Mouse (Mus musculus): ENCODE data around the gene Atg16l2. TPM values are rescaled to one million over a fixed set of nuclear protein-coding genes. Genes with fewer than 3 reads are reported as not detected.

Gene Atg16l2
- polyA plus RNA-seq, 1 experiment, result 11.0 TPM

GRCm38 (mm10) chr7:101341405-101341804, 39.4 kb upstream of the Atg16l2 start:
- Histone ChIP-seq H3K4me3 (ENCODE audit: low read depth, low read length) (no peak overlapping the region), H3K36me3 (ENCODE audit: control insufficient read depth, insufficient read depth, low read length) (peaks cover 53% of the 10 kb centered on the region), H3K27ac (ENCODE audit: insufficient read depth, low read depth, low read length) (no peak overlapping the region), H3K4me1 (ENCODE audit: control insufficient read depth, insufficient read depth, insufficient read length, low read length) (no peaks in the 10 kb centered on the region; the same call in 1 of the 2 replicates), H3K27me3 (ENCODE audit: control insufficient read depth, insufficient read depth, low read length) (no peaks in the 10 kb centered on the region)
- TF ChIP-seq POLR2A (IDR thresholded peaks at IDR 0.05; ENCODE audit: low read depth, low read length), result no peak
- TF ChIP-seq CTCF (IDR thresholded peaks at IDR 0.05; ENCODE audit: extremely low read depth, insufficient read length, insufficient replicate concordance, low read depth, low read length), result no peak
- 48% methylated on average over 6 of the region's 6 CpGs for WGBS

DNA sequence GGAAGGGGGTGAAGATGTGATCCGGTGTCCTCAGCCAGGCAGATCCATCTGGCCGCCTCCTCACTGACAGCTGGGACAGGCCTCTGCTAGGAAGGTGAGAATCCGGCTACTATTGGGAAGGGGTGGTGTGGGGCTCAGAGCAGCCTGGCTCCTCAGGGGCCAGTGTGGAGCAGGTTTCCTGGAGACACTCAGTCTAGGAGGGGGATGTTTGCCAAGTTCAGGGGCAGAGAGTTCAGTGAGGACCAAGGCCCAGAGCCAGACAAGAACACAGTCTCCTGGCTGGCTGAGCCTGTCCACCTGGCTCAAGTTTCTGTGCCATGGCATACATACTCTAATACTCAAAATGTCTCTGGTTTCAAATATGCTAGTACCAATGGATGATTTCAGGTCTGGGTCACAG, 35.4 kb upstream of the Atg16l2 start:
- 91% methylated on average over 3 of the region's 3 CpGs for WGBS

GRCm38 (mm10) chr7:101336686-101337085, 34.6 kb upstream of the Atg16l2 start:
- Histone ChIP-seq H3K4me3 (ENCODE audit: low read depth, low read length) (no peak overlapping the region), H3K4me1 (ENCODE audit: control insufficient read depth, insufficient read depth, insufficient read length, low read length) (no peaks in the 10 kb centered on the region; the same call in 1 of the 2 replicates), H3K27ac (ENCODE audit: insufficient read depth, low read depth, low read length) (no peak overlapping the region), H3K27me3 (ENCODE audit: control insufficient read depth, insufficient read depth, low read length) (no peaks in the 10 kb centered on the region), H3K36me3 (ENCODE audit: control insufficient read depth, insufficient read depth, low read length) (peaks cover 31% of the 10 kb centered on the region)
- WGBS, result 80% methylated on average over 3 of the region's 3 CpGs
- TF ChIP-seq CTCF (IDR thresholded peaks at IDR 0.05; ENCODE audit: extremely low read depth, insufficient read length, insufficient replicate concordance, low read depth, low read length) (no peak), POLR2A (IDR thresholded peaks at IDR 0.05; ENCODE audit: low read depth, low read length) (no peak)

More for the DNA sequence above, 35.4 kb upstream of the Atg16l2 start:
- Histone ChIP-seq H3K36me3 (ENCODE audit: control insufficient read depth, insufficient read depth, low read length) (peaks cover 32% of the 10 kb centered on the region), H3K27me3 (ENCODE audit: control insufficient read depth, insufficient read depth, low read length) (no peaks in the 10 kb centered on the region), H3K4me3 (ENCODE audit: low read depth, low read length) (no peak overlapping the region), H3K4me1 (ENCODE audit: control insufficient read depth, insufficient read depth, insufficient read length, low read length) (no peaks in the 10 kb centered on the region; the same call in 1 of the 2 replicates), H3K27ac (ENCODE audit: insufficient read depth, low read depth, low read length) (no peak overlapping the region)
- TF ChIP-seq POLR2A (IDR thresholded peaks at IDR 0.05; ENCODE audit: low read depth, low read length) (no peak), CTCF (IDR thresholded peaks at IDR 0.05; ENCODE audit: extremely low read depth, insufficient read length, insufficient replicate concordance, low read depth, low read length) (no peak)

DNA sequence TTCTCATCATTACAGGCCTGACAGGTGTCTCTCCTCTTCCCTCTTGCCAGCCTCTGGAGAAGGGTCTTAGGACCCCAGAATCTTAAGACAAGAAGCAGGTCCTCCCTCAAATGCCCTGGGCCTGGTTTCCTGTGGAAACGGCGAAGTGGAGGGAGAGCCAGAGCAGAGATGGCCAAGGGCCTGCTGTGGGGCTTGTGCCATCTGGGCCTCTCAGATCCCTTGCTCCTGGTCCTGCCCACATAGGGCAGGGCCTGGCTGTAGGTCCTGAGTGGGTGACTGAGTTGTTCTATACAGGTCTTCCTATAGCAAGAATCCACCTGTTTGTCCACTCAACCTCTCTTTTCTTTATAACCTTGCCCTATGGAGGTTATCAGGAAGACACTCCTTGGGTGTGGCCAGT, 33.2 kb upstream of the Atg16l2 start:
- 74% methylated on average over 2 of the region's 2 CpGs for WGBS
- no peaks in the 10 kb centered on the region; the same call in 1 of the 2 replicates for H3K4me1 ChIP-seq (ENCODE audit: control insufficient read depth, insufficient read depth, insufficient read length, low read length)
- no peak overlapping the region for H3K4me3 ChIP-seq (ENCODE audit: low read depth, low read length)
- no peak overlapping the region for H3K27ac ChIP-seq (ENCODE audit: insufficient read depth, low read depth, low read length)
- TF ChIP-seq CTCF (IDR thresholded peaks at IDR 0.05; ENCODE audit: extremely low read depth, insufficient read length, insufficient replicate concordance, low read depth, low read length) (no peak), POLR2A (IDR thresholded peaks at IDR 0.05; ENCODE audit: low read depth, low read length) (no peak)
- peaks cover 37% of the 10 kb centered on the region for H3K36me3 ChIP-seq (ENCODE audit: control insufficient read depth, insufficient read depth, low read length)
- H3K27me3 ChIP-seq (ENCODE audit: control insufficient read depth, insufficient read depth, low read length), result no peaks in the 10 kb centered on the region

GRCm38 (mm10) chr7:101332045-101332831, 30.2 kb upstream of the Atg16l2 start:
- Histone ChIP-seq H3K4me1 (ENCODE audit: control insufficient read depth, insufficient read depth, insufficient read length, low read length) (no peaks in the 10 kb centered on the region; the same call in none of the 2 replicates), H3K27me3 (ENCODE audit: control insufficient read depth, insufficient read depth, low read length) (no peaks in the 10 kb centered on the region), H3K36me3 (ENCODE audit: control insufficient read depth, insufficient read depth, low read length) (peaks cover 27% of the 10 kb centered on the region), H3K27ac (ENCODE audit: insufficient read depth, low read depth, low read length) (no peak overlapping the region), H3K4me3 (ENCODE audit: low read depth, low read length) (no peak overlapping the region)
- TF ChIP-seq CTCF (IDR thresholded peaks at IDR 0.05; ENCODE audit: extremely low read depth, insufficient read length, insufficient replicate concordance, low read depth, low read length) (no peak), POLR2A (IDR thresholded peaks at IDR 0.05; ENCODE audit: low read depth, low read length) (no peak)
- WGBS, result 88% methylated on average over 5 of the region's 5 CpGs

DNA sequence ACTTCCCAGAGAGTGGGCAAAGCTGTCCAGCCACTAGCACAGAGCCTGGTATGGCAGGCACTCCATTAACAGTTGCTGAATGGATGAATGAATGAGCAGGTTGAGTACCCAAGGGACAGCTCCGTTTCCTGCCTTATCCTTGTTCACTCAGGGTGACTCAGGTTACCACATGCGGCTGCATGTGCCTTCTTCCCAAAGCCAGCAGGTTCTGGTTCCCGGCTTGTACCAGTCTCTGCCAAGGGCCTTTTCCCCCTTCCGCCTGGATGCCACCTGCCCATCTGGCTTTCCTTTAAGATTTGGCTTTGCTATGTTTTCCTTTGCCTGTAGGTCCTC, 28.8 kb upstream of the Atg16l2 start:
- WGBS, result 77% methylated on average over 4 of the region's 4 CpGs
- Histone ChIP-seq H3K27me3 (ENCODE audit: control insufficient read depth, insufficient read depth, low read length) (no peaks in the 10 kb centered on the region), H3K4me3 (ENCODE audit: low read depth, low read length) (no peak overlapping the region), H3K36me3 (ENCODE audit: control insufficient read depth, insufficient read depth, low read length) (peaks cover 27% of the 10 kb centered on the region), H3K27ac (ENCODE audit: insufficient read depth, low read depth, low read length) (no peak overlapping the region), H3K4me1 (ENCODE audit: control insufficient read depth, insufficient read depth, insufficient read length, low read length) (peaks cover 10% of the 10 kb centered on the region)
- TF ChIP-seq CTCF (IDR thresholded peaks at IDR 0.05; ENCODE audit: extremely low read depth, insufficient read length, insufficient replicate concordance, low read depth, low read length) (no peak), POLR2A (IDR thresholded peaks at IDR 0.05; ENCODE audit: low read depth, low read length) (no peak)

GRCm38 (mm10) chr7:101330074-101330840, 28.2 kb upstream of the Atg16l2 start:
- TF ChIP-seq CTCF (IDR thresholded peaks at IDR 0.05; ENCODE audit: extremely low read depth, insufficient read length, insufficient replicate concordance, low read depth, low read length) (no peak), POLR2A (IDR thresholded peaks at IDR 0.05; ENCODE audit: low read depth, low read length) (no peak)
- Histone ChIP-seq H3K27ac (ENCODE audit: insufficient read depth, low read depth, low read length) (no peak overlapping the region), H3K27me3 (ENCODE audit: control insufficient read depth, insufficient read depth, low read length) (no peaks in the 10 kb centered on the region), H3K4me1 (ENCODE audit: control insufficient read depth, insufficient read depth, insufficient read length, low read length) (peaks cover 10% of the 10 kb centered on the region), H3K4me3 (ENCODE audit: low read depth, low read length) (no peak overlapping the region), H3K36me3 (ENCODE audit: control insufficient read depth, insufficient read depth, low read length) (peaks cover 24% of the 10 kb centered on the region)
- WGBS, result 62% methylated on average over 10 of the region's 10 CpGs
